Mouse (Mus musculus) neural tube, embryonic 13.5 days (tissue): ENCODE measurements around the gene Itga3. TPM values are rescaled to one million over a fixed set of nuclear protein-coding genes. Genes with fewer than 3 reads are reported as not detected.

Experiments used
- ATAC-seq: fragments of 200-750 bp; cut with Nextera tagmentation; 2 replicates; pipeline ENCODE4 v1.8.0; 2017; ENCODE audit warnings: low read depth, mild to moderate bottlenecking, moderate TSS enrichment, moderate library complexity
- H3K27ac ChIP-seq: fragments of 300-500 bp; sonication (generic); replicated peaks from 2 replicates; pipeline ENCODE4 v1.5.1; 2015; ENCODE audit warnings: moderate library complexity, mild to moderate bottlenecking, inconsistent platforms
- H3K27me3 ChIP-seq: fragments of 300-500 bp; sonication (generic); 2 replicates; pipeline ENCODE4 v1.6.1; 2015; ENCODE audit warnings: mild to moderate bottlenecking, inconsistent platforms
- H3K36me3 ChIP-seq: fragments of 300-500 bp; sonication (generic); 2 replicates; pipeline ENCODE4 v1.6.1; 2015; ENCODE audit warnings: mild to moderate bottlenecking, inconsistent platforms
- H3K4me1 ChIP-seq: fragments of 300-500 bp; sonication (generic); replicated peaks from 2 replicates; pipeline ENCODE4 v1.6.1; 2015; ENCODE audit warnings: inconsistent platforms
- H3K4me2 ChIP-seq: fragments of 300-500 bp; sonication (generic); 2 replicates; pipeline ENCODE4 v1.6.1; 2015; ENCODE audit warnings: inconsistent platforms, mild to moderate bottlenecking, moderate library complexity
- H3K4me3 ChIP-seq: fragments of 300-500 bp; sonication (generic); 2 replicates; pipeline ENCODE4 v1.5.1; 2015; ENCODE audit warnings: mild to moderate bottlenecking, inconsistent platforms
- H3K9ac ChIP-seq: fragments of 300-500 bp; sonication (generic); 2 replicates; pipeline ENCODE4 v1.6.1; 2015; ENCODE audit warnings: moderate library complexity, mild to moderate bottlenecking, inconsistent platforms
- H3K9me3 ChIP-seq: fragments of 300-500 bp; sonication (generic); 2 replicates; pipeline ENCODE4 v1.6.1; 2016; ENCODE audit warnings: inconsistent platforms
- WGBS: fragments of 180-500 bp; shearing (Covaris S2); methylation state at CpG from one replicate; pipeline ENCODE4 v1.1.7; 2015; 5-methylcytosine and 5-hydroxymethylcytosine counted together
- polyA plus RNA-seq: library from polyadenylated mRNA; unstranded; fragments of >200 nt; fragmentation: Nextera tagmentation; extraction: Ambion mirVana; gene quantifications from 2 replicates; pipeline ENCODE4 v1.2.1, GENCODE M21; 2015

Itga3 gene
- polyA plus RNA-seq, 1 experiment from 2014 or later = 12.0 TPM

- peak overlapping the region; percentile 26; the same call in 1 of the 2 replicates for H3K9ac ChIP-seq
- H3K36me3 ChIP-seq = no peaks in the 10 kb centered on the region
- H3K27me3 ChIP-seq = peaks cover 15% of the 10 kb centered on the region; the same call in 1 of the 2 replicates
- 4% methylated on average over 25 of the region's 25 CpGs for WGBS
- no peaks in the 10 kb centered on the region for H3K9me3 ChIP-seq
- H3K4me1 ChIP-seq = peaks cover 9% of the 10 kb centered on the region
- no peak overlapping the region for H3K4me3 ChIP-seq
- H3K27ac ChIP-seq = no peak overlapping the region
- ATAC-seq = no peak
- peak overlapping the region; percentile 44 for H3K4me2 ChIP-seq
Observed at GRCm38 (mm10) chr11:95105274-95105874, 28.8 kb upstream of the Itga3 start.

DNA sequence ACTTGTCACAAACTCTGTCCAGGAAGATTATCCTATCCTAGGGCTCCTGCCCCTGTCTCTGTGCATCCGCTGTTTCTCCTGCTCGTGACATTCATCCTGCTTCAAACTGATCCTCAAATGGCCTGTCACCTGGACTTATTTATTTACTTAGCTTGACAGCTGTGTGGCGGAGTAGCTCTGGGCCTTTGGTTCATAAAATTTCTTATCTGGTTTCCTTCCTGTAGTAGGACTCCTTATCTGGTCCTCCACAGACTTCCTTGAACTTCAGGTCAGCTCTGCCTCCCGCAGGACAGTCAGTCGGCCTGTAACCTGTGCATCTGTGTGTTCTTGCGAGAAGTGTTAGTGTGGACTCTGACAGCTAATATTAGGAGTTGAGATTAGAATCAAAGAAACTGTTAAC lies 27.7 kb upstream of the Itga3 start:
- ATAC-seq = no peak
- no peaks in the 10 kb centered on the region for H3K9me3 ChIP-seq
- H3K27ac ChIP-seq = no peak overlapping the region
- H3K27me3 ChIP-seq = peaks cover 20% of the 10 kb centered on the region; the same call in 1 of the 2 replicates
- WGBS = 76% methylated on average over 6 of the region's 6 CpGs
- H3K36me3 ChIP-seq = no peaks in the 10 kb centered on the region
- no peak overlapping the region for H3K4me2 ChIP-seq
- H3K4me3 ChIP-seq = no peak overlapping the region
- H3K9ac ChIP-seq = no peak overlapping the region
- H3K4me1 ChIP-seq = peaks cover 9% of the 10 kb centered on the region

DNA sequence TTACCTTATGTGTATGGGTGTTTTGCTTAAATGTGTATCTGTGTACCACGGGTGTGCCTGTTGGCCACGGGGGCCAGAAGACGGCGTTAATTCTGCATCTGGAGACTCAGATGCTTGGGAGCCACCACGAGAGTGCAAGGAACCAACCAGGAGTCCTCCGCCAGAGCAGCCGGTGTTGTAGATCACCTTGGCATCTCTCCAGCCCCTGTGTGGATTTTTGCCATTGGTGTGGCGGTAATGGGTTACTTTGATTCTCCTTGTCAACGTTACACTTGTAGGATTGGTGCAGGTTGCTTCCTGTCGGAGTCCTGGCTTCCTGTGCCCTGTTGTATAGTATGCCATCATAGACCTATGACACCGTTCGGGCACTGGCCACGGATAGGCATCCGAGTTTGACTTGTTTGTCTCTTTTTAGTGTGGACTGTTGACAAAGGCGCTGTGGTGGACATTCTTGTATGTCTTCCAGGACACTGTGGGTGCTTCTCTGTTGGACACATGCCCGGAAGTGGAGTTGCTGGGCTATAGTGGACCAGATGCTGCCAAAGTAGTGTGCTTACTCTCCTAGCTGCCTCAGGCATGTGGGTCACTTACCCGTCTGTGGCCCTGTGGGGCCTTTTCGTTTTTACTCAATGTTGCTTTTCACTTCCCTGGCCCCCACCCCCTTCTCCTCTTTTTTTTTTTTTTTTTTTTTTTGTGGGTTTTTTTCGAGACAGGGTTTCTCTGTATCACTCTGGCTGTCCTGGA lies 25.7 kb upstream of the Itga3 start:
- WGBS = 94% methylated on average over 19 of the region's 19 CpGs
- ATAC-seq = no peak

GRCm38 (mm10) chr11:95101071-95101788 lies 24.6 kb upstream of the Itga3 start:
- H3K27me3 ChIP-seq = peaks cover 19% of the 10 kb centered on the region; the same call in 1 of the 2 replicates
- 29% methylated on average over 16 of the region's 16 CpGs for WGBS

More for the DNA sequence above, 25.7 kb upstream of the Itga3 start:
- no peak overlapping the region for H3K4me3 ChIP-seq
- no peaks in the 10 kb centered on the region for H3K9me3 ChIP-seq
- peaks cover 9% of the 10 kb centered on the region for H3K4me1 ChIP-seq
- peaks cover 20% of the 10 kb centered on the region; the same call in 1 of the 2 replicates for H3K27me3 ChIP-seq
- no peak overlapping the region for H3K9ac ChIP-seq
- no peaks in the 10 kb centered on the region for H3K36me3 ChIP-seq
- no peak overlapping the region for H3K27ac ChIP-seq
- H3K4me2 ChIP-seq = no peak overlapping the region

GRCm38 (mm10) chr11:95100393-95100792 lies 23.8 kb upstream of the Itga3 start:
- 37% methylated on average over 3 of the region's 3 CpGs for WGBS

More at GRCm38 (mm10) chr11:95101071-95101788, 24.6 kb upstream of the Itga3 start:
- peaks cover 18% of the 10 kb centered on the region for H3K4me1 ChIP-seq
- no peak overlapping the region for H3K9ac ChIP-seq
- no peaks in the 10 kb centered on the region for H3K36me3 ChIP-seq
- ATAC-seq = no peak
- no peak overlapping the region for H3K27ac ChIP-seq
- H3K9me3 ChIP-seq = no peaks in the 10 kb centered on the region
- H3K4me3 ChIP-seq = no peak overlapping the region
- no peak overlapping the region for H3K4me2 ChIP-seq

GRCm38 (mm10) chr11:95098346-95099095 lies 21.9 kb upstream of the Itga3 start:
- no peaks in the 10 kb centered on the region for H3K9me3 ChIP-seq
- WGBS = 72% methylated on average over 5 of the region's 5 CpGs
- H3K36me3 ChIP-seq = no peaks in the 10 kb centered on the region
- no peak overlapping the region for H3K27ac ChIP-seq
- ATAC-seq = no peak
- no peak overlapping the region for H3K4me3 ChIP-seq
- peaks cover 9% of the 10 kb centered on the region for H3K4me1 ChIP-seq
- H3K27me3 ChIP-seq = peaks cover 5% of the 10 kb centered on the region; the same call in 1 of the 2 replicates
- H3K9ac ChIP-seq = no peak overlapping the region
- H3K4me2 ChIP-seq = no peak overlapping the region

More at GRCm38 (mm10) chr11:95100393-95100792, 23.8 kb upstream of the Itga3 start:
- peaks cover 10% of the 10 kb centered on the region; the same call in 1 of the 2 replicates for H3K27me3 ChIP-seq
- H3K27ac ChIP-seq = no peak overlapping the region
- ATAC-seq = no peak
- H3K4me3 ChIP-seq = no peak overlapping the region
- no peak overlapping the region for H3K4me2 ChIP-seq
- H3K36me3 ChIP-seq = no peaks in the 10 kb centered on the region
- peaks cover 13% of the 10 kb centered on the region for H3K4me1 ChIP-seq
- H3K9me3 ChIP-seq = no peaks in the 10 kb centered on the region
- H3K9ac ChIP-seq = no peak overlapping the region

GRCm38 (mm10) chr11:95097889-95098288 lies 21.3 kb upstream of the Itga3 start:
- no peak overlapping the region for H3K27ac ChIP-seq
- H3K36me3 ChIP-seq = no peaks in the 10 kb centered on the region
- 62% methylated on average over 6 of the region's 6 CpGs for WGBS
- no peaks in the 10 kb centered on the region for H3K9me3 ChIP-seq
- H3K4me2 ChIP-seq = no peak overlapping the region
- no peak for ATAC-seq
- H3K27me3 ChIP-seq = peaks cover 5% of the 10 kb centered on the region; the same call in 1 of the 2 replicates
- H3K4me1 ChIP-seq = peaks cover 9% of the 10 kb centered on the region
- H3K9ac ChIP-seq = no peak overlapping the region
- no peak overlapping the region for H3K4me3 ChIP-seq

- no peak overlapping the region for H3K4me3 ChIP-seq
- no peak overlapping the region for H3K4me2 ChIP-seq
- 48% methylated on average over 4 of the region's 4 CpGs for WGBS
- no peak overlapping the region for H3K9ac ChIP-seq
- no peaks in the 10 kb centered on the region for H3K36me3 ChIP-seq
- no peak for ATAC-seq
- peaks cover 5% of the 10 kb centered on the region; the same call in 1 of the 2 replicates for H3K27me3 ChIP-seq
- peaks cover 9% of the 10 kb centered on the region for H3K4me1 ChIP-seq
- no peak overlapping the region for H3K27ac ChIP-seq
- no peaks in the 10 kb centered on the region for H3K9me3 ChIP-seq
Observed at GRCm38 (mm10) chr11:95096608-95097373, 20.2 kb upstream of the Itga3 start.

DNA sequence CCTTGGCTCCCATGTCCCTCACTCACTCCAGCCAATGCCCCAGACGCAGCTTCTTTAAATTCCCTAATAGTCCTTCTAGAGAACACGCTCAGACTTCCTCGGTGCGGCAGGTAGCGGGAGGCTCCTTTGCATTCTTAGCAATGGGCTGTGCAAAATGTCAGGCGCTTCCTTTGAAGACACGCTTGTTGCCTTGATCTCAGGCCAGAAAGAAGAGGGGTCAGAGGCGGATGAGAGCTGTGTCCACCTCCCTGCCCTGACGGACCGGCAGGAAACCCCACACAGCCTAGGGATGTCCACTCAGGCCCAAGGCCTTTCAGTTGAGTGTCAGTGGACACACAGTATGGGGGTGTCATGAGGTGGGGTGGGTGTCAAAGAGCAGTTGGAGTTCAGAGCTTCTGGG lies 19.0 kb upstream of the Itga3 start:
- 82% methylated on average over 10 of the region's 10 CpGs for WGBS
- Histone ChIP-seq H3K4me1 (peaks cover 9% of the 10 kb centered on the region), H3K4me2 (no peak overlapping the region), H3K36me3 (no peaks in the 10 kb centered on the region), H3K27ac (no peak overlapping the region), H3K4me3 (no peak overlapping the region), H3K9ac (no peak overlapping the region), H3K27me3 (peaks cover 5% of the 10 kb centered on the region; the same call in 1 of the 2 replicates), H3K9me3 (no peaks in the 10 kb centered on the region)
- ATAC-seq = no peak

- WGBS = 77% methylated on average over 5 of the region's 5 CpGs
- H3K9ac ChIP-seq = no peak overlapping the region
- H3K36me3 ChIP-seq = no peaks in the 10 kb centered on the region
- H3K4me3 ChIP-seq = no peak overlapping the region
- H3K4me2 ChIP-seq = no peak overlapping the region
- no peak overlapping the region for H3K27ac ChIP-seq
- H3K9me3 ChIP-seq = no peaks in the 10 kb centered on the region
- H3K4me1 ChIP-seq = peaks cover 9% of the 10 kb centered on the region
- H3K27me3 ChIP-seq = no peaks in the 10 kb centered on the region
- ATAC-seq = no peak
Observed at GRCm38 (mm10) chr11:95093077-95093476, 16.5 kb upstream of the Itga3 start.
